Mouse (Mus musculus) small intestine, adult 2 months (tissue): ENCODE results near the gene Megf11. TPM values are rescaled to one million over a fixed set of nuclear protein-coding genes. Genes with fewer than 3 reads are reported as not detected.
"Not testable (repeated sequence)": the region's sequence is repeated elsewhere in the genome, so short reads cannot be mapped to it uniquely, and the experiment has no call there.

Source experiments
- H3K27ac ChIP-seq: fragments of 200-500 bp; 2 replicates; pipeline ENCODE4 v1.5.1; 2012; ENCODE audit warnings: low read depth, low read length, control low read depth, inconsistent platforms; ENCODE audit not compliant: insufficient read depth
- H3K27me3 ChIP-seq: fragments of 200-500 bp; 2 replicates; pipeline ENCODE4 v1.6.1; 2012; ENCODE audit warnings: mild to moderate bottlenecking, moderate library complexity, low read length, inconsistent platforms; ENCODE audit not compliant: control insufficient read depth, insufficient read depth
- H3K36me3 ChIP-seq: fragments of 200-500 bp; 2 replicates; pipeline ENCODE4 v1.6.1; 2012; ENCODE audit warnings: mild to moderate bottlenecking, low read length, control low read depth, inconsistent platforms; ENCODE audit not compliant: control insufficient read depth, insufficient read depth
- H3K4me1 ChIP-seq: fragments of 200-500 bp; 2 replicates; pipeline ENCODE4 v1.6.1; 2012; ENCODE audit warnings: low read length, inconsistent platforms, mixed read lengths; ENCODE audit not compliant: control insufficient read depth, insufficient read depth, insufficient read length
- H3K4me3 ChIP-seq: fragments of 200-500 bp; 2 replicates; pipeline ENCODE4 v1.5.1; 2012; ENCODE audit warnings: low read depth, mild to moderate bottlenecking, control low read depth, inconsistent platforms, low read length, moderate library complexity
- CTCF ChIP-seq: fragments of 200-500 bp; IDR thresholded peaks from 2 replicates; pipeline ENCODE4 v1.5.1; 2012; ENCODE audit warnings: low read depth, mild to moderate bottlenecking, control low read depth, inconsistent platforms, low read length, moderate library complexity, mixed read lengths; ENCODE audit not compliant: insufficient replicate concordance, insufficient read length; ENCODE audit errors: extremely low read depth
- POLR2A ChIP-seq: fragments of 200-500 bp; IDR thresholded peaks from 2 replicates; pipeline ENCODE4 v1.6.1; 2012; ENCODE audit warnings: low read depth, mild to moderate bottlenecking, control low read depth, inconsistent platforms, low read length, moderate library complexity
- WGBS: fragments of 180-500 bp; shearing (Covaris S2); methylation state at CpG from one replicate; pipeline ENCODE4 v1.1.7; 2018; 5-methylcytosine and 5-hydroxymethylcytosine counted together
- polyA plus RNA-seq: library from polyadenylated mRNA; depleted of rRNA; stranded (reverse); fragments of >200 nt; gene quantifications from 2 replicates; pipeline ENCODE4 v1.2.3, GENCODE M21; 2012

Gene Megf11
- polyA plus RNA-seq, 1 experiment: 0.10 TPM

DNA sequence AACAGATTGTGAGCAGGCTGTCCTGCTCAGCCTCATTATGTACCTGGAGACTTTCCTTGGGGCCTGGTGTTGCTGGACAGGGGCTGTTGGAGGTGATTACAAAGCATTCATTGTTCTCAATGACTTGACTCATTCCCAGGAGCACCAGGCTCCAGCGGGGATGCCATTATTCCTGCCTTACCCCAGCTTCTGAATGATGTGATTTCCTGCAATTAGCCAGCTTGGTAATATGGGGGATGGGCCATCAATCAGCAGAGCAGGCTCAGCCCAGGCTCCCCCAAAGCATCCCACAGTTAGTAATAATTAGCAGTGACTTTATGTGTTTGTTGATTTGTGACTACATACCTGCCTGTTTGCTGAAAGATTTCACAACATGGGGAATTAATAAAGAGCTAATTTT lies 279.2 kb downstream of the Megf11 start:
- no peak overlapping the region for H3K27ac ChIP-seq
- TF ChIP-seq CTCF: no peak
- no peak overlapping the region for H3K4me3 ChIP-seq
- WGBS: 6% methylated on average over 1 of the region's 1 CpGs
- no peaks in the 10 kb centered on the region for H3K27me3 ChIP-seq
- H3K36me3 ChIP-seq: no peaks in the 10 kb centered on the region
- H3K4me1 ChIP-seq: peaks cover 8% of the 10 kb centered on the region; the same call in 1 of the 2 replicates

- Histone ChIP-seq H3K4me3 (no peak overlapping the region), H3K27me3 (no peaks in the 10 kb centered on the region), H3K36me3 (no peaks in the 10 kb centered on the region), H3K27ac (no peak overlapping the region), H3K4me1 (peaks cover 16% of the 10 kb centered on the region; the same call in 1 of the 2 replicates)
- WGBS: 33% methylated on average over 4 of the region's 4 CpGs
- no peak for TF ChIP-seq POLR2A
Observed at GRCm38 (mm10) chr9:64666549-64666948, 281.1 kb downstream of the Megf11 start.

DNA sequence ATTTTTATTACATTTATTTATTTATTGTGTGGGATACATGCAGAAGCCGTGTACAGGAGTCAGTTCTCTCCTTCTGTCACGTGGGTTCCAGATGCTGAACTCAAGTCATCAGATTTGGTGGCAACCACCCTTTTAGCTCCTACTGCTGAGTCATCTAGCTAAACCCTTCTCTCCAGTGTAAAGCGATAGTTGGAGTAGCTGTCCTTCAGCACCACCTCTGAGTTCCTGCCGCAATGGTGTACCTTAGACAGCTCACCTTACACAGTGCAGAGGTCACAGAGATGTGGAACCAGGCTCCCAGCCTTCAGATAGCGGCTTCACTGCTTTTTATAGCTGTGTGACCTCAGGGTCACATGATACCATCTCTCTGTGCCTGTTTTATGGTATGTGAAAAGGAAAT lies 282.1 kb downstream of the Megf11 start:
- no peak overlapping the region for H3K4me3 ChIP-seq
- H3K27ac ChIP-seq: no peak overlapping the region
- 4% methylated on average over 5 of the region's 5 CpGs for WGBS
- no peak for TF ChIP-seq POLR2A
- no peak for TF ChIP-seq CTCF
- H3K4me1 ChIP-seq: peaks cover 20% of the 10 kb centered on the region; the same call in 1 of the 2 replicates
- no peaks in the 10 kb centered on the region for H3K27me3 ChIP-seq
- H3K36me3 ChIP-seq: no peaks in the 10 kb centered on the region

GRCm38 (mm10) chr9:64668001-64668400 lies 282.6 kb downstream of the Megf11 start:
- peaks cover 20% of the 10 kb centered on the region; the same call in 1 of the 2 replicates for H3K4me1 ChIP-seq
- H3K27me3 ChIP-seq: no peaks in the 10 kb centered on the region
- TF ChIP-seq CTCF (no peak), POLR2A (no peak)
- no peaks in the 10 kb centered on the region for H3K36me3 ChIP-seq
- H3K4me3 ChIP-seq: no peak overlapping the region
- WGBS: 73% methylated on average over 2 of the region's 2 CpGs
- no peak overlapping the region for H3K27ac ChIP-seq

DNA sequence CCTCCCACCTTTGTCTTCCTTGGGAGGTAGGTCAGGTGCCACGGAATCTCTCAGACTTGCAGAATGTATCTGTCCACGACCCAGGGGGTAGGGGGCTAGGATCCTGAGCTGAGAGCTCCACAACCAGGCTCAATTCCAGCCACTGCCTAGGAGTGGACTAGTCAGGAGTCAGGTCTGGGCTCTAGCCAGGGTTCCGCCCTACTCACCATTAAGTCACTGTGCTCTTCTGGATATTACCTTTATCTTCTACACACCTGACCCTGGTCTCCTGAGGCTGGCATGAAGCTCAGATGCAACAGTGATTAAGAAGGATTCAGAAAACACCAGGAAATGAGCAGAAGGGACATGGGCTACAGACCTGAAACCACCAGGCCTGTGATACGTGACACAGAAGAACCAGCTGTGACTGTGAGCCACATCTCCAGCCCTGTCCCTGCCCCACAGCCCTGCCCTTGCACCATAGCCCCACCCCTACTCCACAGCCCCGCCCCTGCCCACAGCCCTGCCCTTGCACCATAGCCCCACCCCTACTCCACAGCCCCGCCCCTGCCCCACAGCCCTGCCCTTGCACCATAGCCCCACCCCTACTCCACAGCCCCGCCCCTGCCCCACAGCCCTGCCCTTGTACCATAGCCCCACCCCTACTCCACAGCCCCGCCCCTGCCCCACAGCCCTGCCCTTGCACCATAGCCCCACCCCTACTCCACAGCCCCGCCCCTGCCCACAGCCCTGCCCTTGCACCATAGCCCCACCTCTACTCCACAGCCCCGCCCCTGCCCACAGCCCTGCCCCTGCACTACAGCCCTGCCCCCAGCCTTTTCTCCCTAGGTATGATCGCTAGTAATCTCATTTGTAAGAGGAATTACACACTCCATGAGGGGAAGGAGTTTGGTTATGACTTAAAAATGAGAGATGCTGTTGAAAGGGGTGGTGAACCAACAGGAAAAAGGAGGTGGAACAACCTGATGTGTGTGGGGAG lies 286.2 kb downstream of the Megf11 start:
- H3K27ac ChIP-seq, H3K4me3 ChIP-seq, H3K36me3 ChIP-seq, H3K27me3 ChIP-seq: not testable (repeated sequence)
- H3K4me1 ChIP-seq: peaks cover 20% of the 10 kb centered on the region; the same call in 1 of the 2 replicates
- 31% methylated on average over 7 of the region's 11 CpGs for WGBS

DNA sequence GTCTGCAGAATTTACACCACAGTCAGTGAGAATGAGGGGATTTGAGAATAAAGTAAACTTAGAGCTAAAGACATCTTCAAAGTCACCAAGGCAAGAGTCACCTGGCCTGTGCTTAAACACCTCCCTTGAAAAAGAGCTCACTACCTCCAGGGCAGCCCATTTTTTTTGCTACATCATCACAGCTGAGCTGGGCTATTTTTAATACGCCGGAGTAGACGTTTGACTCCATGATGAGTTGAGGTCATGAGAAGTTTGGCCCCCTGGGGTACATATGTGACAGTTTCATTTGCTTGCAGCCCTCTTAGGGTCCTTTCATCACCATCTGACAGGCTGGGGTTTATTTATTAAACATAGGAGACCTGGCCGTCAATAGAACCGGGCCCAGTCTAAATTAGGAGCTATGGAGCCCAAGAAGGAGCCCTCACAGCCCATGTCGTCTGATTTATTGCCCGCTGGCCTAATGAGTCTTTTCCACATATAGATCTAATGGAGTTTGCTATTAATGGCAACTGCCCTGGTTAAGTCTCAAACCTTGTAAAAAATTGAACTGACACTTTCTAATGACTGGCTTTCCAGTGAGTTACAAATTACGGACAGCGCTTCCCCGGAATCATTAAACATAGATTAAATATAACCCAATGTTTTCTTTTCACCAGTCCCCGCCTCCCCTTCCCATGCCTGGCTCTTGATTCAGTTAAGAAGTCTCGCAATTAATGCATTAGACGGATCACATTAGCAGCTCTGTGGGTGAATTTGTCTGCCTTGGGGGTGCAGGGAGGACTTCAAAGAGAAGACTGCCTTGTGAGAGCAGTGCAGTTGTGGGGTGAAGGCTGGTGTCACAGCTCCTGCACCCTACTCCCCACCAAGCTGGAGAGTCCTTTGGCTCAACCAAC lies 301.9 kb downstream of the Megf11 start:
- no peak overlapping the region for H3K27ac ChIP-seq
- TF ChIP-seq POLR2A: no peak
- TF ChIP-seq CTCF: no peak
- no peaks in the 10 kb centered on the region for H3K27me3 ChIP-seq
- H3K36me3 ChIP-seq: no peaks in the 10 kb centered on the region
- 77% methylated on average over 13 of the region's 13 CpGs for WGBS
- H3K4me1 ChIP-seq: peaks cover 16% of the 10 kb centered on the region
- no peak overlapping the region for H3K4me3 ChIP-seq

DNA sequence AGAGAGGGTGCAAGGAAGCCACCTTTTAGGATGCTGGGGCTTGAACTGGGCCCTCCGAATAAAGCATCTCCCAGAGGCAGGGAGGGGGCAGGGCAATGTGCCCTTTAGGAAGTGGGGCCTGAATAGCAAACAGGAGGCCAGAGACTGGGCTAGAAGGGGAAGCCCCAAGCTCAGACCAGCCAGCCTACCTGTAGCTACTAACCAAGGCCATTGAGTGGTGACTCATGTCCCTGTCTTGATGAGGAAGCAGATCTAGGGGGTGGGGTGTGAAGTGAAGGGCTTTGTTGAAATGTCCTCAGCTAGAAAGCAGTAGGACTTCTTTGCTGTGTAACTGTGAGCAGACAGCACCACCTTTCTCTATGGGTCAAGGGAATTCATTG lies 302.6 kb downstream of the Megf11 start:
- Histone ChIP-seq H3K4me3 (no peak overlapping the region), H3K27me3 (no peaks in the 10 kb centered on the region), H3K27ac (no peak overlapping the region), H3K36me3 (no peaks in the 10 kb centered on the region), H3K4me1 (peaks cover 19% of the 10 kb centered on the region)
- TF ChIP-seq POLR2A (no peak), CTCF (no peak)
- WGBS: 59% methylated on average over 1 of the region's 1 CpGs
